Mouse (Mus musculus): ENCODE measurements around the gene Angptl8.
"Not testable (repeated sequence)": the region's sequence is repeated elsewhere in the genome, so short reads cannot be mapped to it uniquely, and the experiment has no call there.

The Angptl8 gene

DNA sequence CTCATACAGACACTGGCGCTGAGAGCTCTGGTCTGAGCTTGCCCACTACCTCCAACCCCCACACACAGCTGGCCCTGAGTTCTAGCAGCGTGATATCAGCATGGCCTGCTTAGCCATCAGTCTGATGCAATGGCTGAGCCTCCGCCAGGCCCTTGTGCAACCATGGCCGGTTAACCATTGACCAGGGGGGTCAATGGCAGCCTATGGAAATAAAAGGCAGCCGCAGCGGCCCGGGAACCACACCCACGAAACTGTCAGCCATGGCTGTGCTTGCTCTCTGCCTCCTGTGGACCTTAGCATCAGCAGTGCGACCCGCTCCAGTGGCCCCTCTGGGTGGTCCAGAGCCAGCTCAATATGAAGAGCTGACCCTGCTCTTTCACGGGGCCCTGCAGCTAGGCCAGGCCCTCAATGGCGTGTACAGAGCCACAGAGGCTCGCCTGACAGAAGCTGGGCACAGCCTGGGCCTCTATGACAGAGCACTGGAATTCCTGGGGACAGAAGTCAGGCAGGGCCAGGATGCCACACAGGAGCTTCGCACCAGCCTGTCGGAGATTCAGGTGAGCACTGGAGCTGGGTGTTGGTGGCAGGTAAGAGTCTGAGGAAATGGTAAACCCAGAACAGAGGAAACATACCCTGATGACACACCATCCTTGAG is at the start of gene Angptl8:
Gene Angptl8 (plus strand): TSS at position 253 of the 655 bp plus-strand sequence.
- DNase-seq (ENCODE audit: low spot score in 2 of 2): peak in 1 of 2 experiments; percentile 66

DNA sequence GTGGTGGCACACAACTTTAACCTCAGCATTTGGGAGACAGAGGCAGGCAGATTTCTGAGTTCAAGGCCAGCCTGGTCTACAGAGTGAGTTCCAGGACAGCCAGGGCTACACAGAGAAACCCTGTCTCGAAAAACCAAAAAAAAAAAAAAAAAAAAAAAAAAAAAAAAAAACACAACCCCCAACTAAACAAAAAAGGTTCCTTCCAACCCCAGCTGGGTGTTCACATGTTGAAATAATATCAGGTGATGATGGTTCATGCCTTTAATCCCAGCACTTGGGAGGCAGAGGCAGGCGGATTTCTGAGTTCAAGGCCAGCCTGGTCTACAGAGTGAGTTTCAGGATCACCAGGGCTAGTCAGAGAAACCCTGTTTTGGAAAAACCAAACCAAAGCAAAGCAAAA is 49.0 kb upstream of the Angptl8 start:
- DNase-seq (ENCODE audit: low spot score in 2 of 2): not testable (repeated sequence)

DNA sequence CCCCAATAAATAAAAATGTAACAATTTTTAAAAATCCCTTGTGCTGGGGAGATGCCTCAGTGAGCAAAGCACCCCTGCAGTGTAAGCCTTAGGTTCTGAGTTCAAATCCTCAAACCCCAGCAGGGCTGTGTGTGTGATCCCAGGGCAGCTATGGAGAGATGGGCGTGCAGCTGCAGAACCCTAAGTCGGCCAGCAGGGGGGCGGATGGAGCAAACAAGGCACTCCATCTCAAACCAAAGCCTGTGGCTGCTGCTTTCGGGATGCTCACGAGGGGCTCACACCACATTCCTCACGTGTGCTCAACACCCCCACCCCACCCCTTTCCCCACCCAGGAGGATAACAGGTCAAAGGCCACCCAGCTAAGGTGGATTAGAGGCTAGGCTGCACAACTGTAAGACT is 48.4 kb upstream of the Angptl8 start:
- peak in 1 of 2 experiments; percentile 66 for DNase-seq (ENCODE audit: low spot score in 2 of 2)

DNA sequence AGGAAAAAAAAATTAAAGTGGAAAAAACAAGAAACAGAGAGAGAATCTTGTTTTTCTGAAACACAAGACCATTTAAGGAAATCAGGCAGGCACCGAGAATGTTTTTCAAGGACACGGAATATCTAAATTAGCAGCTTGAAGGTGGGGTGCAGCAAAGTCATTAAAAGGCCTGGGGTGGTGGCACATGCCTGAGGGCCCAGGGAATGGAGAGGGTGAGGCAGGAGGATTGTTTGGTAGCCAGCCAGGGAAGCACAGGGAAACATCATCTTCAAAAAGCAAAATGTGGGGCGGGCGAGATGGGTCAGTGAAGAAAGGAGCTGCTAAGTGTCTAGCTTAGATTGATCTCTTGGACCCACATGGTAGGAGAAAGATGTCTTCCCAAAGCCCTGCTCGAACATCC is 47.7 kb upstream of the Angptl8 start:
- DNase-seq (ENCODE audit: low spot score in 2 of 2): no peak

DNA sequence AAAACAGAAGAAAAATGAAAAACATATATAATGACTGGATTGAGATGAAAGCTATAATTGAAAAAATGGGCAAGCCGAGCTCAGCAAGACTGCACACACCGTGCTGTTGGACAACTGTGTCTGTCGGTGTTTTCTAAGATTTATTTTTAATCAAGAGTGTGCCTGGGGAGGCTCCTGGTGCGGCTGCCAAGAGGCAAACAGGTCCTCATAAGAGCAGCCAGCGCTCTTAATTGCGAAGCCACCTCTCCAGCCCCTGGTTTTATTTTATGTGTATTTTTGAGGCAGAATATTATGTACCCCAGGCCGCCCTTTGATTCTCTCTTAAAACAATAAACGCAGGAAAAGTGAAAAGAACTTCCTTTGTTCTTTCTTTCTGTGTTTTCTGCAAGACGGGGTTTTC is 47.1 kb upstream of the Angptl8 start:
- DNase-seq (ENCODE audit: low spot score in 2 of 2): no peak

DNA sequence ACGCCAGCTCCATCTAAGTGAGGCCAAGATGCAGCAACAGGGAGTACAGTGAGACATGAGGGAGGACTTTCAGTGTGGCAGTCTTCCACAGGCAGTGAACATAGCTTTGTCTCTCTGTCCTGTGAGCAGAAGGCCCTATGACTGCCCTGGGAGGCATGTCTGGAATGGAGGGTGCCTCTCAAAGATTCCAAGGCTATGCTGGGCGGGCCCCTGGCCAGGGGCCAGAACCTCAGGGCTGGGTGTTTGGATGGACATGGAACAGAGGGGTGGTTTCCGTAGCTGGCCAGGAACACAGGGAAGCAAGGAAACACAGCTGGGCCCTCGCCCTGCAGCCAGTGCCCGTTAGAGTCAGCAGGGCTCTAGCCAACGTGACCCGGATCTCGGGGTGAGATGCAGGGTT is 43.4 kb upstream of the Angptl8 start:
- peak in 1 of 2 experiments; percentile 57 for DNase-seq (ENCODE audit: low spot score in 2 of 2)

DNA sequence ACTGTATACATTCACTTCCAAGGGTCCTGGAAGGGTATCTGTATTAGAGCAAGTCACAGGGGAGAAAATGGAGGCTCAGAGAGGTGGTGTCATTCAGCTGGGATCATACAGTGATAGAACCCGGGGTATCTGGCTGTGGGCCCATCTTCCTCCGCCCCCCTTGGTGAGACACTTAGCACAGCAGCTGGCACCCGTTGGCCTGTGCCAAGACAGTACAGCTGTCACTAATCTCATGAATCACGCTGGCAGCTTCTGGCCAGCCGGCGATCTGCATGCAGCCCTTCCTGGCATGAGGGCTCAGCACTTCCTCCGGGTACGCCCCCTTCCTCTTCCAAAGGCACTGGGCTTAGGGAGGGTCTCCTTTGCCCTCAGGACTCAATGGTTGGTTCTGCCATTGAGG is 42.7 kb upstream of the Angptl8 start:
- DNase-seq (ENCODE audit: low spot score in 2 of 2): no peak

DNA sequence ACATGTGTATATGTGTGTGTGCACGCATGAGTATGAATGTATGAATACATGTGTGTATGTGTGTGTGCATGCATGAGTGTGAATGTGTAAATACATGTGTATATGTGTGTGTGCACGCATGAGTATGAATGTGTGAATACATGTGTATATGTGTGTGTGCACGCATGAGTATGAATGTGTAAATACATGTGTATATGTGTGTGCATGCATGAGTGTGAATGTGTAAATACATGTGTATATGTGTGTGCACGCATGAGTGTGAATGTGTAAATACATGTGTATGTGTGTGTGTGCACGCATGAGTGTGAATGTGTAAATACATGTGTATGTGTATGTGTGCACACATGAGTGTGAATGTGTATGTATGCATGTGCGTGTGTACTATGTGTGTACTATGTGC is 41.8 kb upstream of the Angptl8 start:
- DNase-seq (ENCODE audit: low spot score in 2 of 2): not testable (repeated sequence)

DNA sequence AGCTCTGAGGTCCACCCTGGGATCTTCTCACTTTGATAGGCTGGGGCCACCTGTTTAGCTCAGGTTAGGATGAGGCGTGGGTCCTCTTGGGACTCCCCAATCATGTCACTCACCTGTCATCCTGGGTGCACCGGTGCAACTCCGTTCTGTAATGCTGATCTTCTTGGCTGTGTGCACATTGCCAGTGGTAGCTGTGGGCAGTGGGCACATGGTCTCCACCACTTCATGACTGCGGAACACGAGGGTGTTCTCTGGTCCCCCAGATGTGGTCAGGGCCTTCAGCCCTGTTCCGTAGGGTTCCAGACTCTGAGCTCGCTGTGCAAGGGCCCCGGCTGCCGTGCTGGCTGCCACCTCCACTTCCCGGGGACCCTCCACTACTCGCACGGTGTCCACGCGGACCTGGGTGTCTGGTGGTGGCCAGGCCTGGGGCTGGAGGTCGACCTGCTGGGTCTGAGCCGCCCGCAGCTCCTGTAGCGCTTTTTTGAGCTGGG is 40.9 kb upstream of the Angptl8 start:
- DNase-seq (ENCODE audit: low spot score in 2 of 2): no peak

DNA sequence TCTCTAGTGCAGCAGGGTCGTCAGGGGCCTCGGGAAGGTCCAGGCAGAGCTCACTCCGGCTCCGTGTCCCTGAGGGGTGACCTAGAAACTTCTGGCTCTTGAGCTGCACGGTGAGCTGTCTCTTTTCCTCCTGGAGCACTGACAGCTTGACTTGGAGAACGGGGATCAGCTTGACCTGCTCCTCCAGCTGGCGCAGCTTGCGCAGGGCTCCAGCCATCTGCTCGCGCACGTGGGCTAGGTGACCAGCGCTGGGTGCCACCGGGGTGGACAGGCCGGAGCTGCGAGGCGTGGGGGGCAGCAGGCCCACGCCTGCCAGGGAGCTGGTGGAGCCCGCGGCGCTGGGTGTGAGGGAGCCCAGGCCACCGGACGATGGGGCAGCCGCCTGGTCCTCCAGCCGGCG is 40.4 kb upstream of the Angptl8 start:
- DNase-seq (ENCODE audit: low spot score in 2 of 2): no peak

DNA sequence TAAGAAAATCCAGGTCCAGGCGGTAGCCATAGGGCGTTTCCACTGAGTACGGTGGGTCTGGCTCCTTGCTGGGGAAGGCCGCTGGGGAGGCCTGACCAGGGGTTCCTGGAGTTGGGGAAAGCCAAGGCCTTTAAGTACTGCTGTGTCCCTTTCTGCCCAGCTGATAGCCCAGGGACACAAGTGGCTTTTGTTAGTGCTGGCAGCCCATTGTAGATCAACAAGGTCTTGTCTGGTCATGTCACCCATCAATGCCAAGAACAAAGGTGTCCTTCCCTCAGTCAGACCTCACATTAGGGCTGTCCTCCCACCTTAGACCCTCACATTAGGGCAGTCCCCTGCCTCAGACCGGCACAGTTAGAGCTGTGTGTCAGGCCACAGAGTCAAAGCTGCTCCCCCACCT is 39.7 kb upstream of the Angptl8 start:
- no peak for DNase-seq (ENCODE audit: low spot score in 2 of 2)

DNA sequence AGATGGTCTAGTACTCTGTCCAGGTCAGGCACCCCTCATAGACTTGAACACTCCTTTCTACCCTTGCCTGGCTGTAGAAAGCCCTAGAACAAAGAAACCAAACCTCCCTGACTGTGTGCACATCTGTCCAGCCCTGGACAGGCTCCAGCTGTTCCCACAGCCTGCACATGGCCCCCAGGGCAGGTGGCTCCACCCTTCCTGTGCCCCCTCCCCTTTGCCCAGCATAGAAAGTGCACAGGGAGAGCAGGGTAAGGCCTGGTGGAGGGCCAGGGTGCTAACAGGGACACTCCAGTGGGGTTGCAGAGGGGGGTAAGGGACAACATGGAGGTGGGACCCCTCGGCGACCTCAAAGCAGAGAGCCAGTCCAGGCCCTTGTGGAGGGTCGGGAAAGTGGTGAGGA is 39.1 kb upstream of the Angptl8 start:
- DNase-seq (ENCODE audit: low spot score in 2 of 2): no peak

DNA sequence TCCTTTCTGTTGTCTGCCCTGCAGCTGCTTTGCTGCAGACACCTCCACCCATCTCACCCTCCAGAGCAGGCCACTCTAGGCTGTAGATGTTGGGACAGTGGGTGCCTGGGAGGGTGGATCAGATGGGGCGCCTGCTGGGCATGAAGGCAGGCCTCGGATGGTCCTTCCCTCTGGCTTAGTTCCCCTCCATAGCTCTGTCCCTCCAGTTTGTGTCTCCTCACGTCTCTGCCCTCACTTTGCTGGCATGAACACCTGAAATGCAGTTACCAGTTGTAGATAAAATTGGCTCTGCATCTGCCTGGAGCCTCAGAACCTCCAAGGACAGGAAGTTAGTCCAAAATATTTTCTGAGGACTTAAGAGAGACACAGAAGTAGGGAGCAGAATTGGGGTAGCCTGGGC is 38.4 kb upstream of the Angptl8 start:
- no peak for DNase-seq (ENCODE audit: low spot score in 2 of 2)

DNA sequence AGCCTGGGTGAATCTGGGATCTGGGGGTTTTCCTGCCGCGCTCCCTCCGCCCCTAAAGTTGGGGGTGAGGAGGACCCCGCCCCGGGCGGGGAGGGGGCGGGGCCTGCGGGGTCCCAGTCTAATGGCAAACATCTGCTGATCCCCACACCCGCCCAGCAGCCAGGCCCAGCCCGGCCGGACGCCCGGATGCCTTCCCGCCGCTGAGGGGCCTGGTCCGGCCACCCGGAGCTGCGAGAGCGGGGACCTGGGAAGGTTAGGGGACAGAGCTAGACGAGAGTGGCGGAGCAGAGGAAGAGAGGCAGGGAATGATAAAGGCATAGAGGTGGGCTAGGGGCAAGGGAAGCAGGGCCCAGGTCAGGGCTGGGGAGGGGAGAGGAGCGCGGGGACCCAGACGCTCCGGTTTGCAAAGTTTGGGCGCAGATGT is 37.4 kb upstream of the Angptl8 start:
- peak; percentile 55 to 57 for DNase-seq (ENCODE audit: low spot score in 2 of 2)

DNA sequence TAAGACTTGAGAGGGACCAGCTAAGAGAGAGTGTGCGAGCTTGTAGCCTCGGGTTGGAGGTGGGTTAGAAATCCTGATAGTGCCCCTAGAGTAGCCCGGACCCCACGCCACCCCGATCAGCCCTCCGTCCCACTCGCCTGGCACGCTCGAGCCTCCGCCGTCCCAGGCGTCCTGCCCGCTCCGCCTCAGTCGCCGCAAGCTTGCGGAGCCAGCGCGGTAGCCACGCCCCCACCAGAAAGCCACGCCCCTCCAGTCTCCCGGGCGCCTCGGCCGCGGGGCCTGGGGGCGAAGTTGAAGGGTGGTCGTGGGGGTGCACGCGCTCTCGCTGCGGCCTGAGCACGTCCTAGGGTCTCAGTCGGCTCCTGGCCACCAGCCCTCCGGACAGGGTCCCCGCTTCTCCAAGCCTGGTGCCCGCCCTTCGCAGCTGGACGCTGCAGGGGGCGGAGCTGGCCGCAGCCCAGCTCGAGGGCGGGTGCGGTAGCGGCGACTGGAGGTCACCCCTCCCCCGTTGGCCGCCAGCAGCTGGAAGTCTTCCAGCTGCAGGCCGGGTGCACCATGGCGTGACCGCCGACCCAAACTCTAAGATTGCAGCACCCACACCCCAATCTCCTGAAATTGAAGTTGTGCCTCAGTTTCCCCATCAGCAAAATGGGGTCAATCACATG is 36.8 kb upstream of the Angptl8 start, which contains the start of gene Kank2:
Gene Kank2 (minus strand): TSS at position 400 of the 665 bp plus-strand sequence.
- peak; percentile 82 to 96 for DNase-seq (ENCODE audit: low spot score in 2 of 2)

DNA sequence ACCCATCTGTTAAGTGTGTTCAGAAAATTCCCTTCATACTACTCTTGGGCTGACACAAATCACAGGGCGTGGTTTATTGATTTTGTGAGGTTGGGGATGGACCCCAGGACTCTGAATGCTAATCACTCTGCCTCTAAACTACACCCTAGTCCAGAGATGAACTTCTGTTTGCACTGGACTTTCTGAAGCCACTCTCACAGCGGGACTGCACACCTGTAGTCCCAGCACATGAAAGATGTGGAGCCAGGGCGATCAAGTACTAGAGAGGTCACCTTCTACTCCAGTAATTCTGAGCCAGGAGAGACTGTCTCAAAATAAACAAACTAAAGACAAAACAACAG is 36.3 kb upstream of the Angptl8 start:
- no peak for DNase-seq (ENCODE audit: low spot score in 2 of 2)

DNA sequence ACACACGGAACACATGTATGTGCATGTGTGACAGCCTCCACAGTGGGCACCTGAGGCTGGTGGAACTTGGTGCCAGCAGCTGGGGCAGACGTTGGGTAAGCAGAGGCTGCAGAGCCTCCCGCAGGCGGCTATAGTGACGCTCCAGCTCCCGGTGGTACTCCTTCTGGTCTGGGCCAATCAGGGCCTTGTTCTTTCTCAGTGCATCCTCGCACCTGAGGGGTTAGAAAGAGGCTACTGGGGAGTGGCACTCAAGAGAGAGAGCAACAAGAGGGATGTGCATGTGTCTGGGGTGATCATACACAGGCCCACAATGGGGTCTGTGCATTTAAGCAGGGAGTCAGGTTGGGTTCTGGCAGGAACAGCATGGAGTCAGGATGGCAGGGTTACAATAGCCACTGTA is 34.2 kb upstream of the Angptl8 start:
- DNase-seq (ENCODE audit: low spot score in 2 of 2): no peak

DNA sequence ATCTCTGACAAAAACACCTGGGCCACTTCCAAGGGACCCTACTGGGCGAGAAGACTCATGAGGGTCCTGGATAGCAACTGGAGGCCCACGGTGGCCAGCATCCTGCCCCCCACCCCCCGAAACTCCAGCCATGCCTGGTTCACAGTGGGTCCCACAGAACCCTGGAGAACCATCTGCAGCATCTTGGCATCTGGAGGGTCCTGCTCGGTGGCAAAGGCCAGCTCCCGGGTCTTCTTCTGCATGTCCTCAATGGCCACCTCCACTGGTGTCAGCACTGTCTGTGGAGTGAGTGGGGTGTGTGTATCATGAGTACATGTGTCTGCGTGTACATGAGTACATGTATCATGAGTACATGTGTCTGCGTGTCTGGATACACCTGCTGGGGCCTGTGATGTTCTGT is 33.7 kb upstream of the Angptl8 start:
- DNase-seq (ENCODE audit: low spot score in 2 of 2): no peak

DNA sequence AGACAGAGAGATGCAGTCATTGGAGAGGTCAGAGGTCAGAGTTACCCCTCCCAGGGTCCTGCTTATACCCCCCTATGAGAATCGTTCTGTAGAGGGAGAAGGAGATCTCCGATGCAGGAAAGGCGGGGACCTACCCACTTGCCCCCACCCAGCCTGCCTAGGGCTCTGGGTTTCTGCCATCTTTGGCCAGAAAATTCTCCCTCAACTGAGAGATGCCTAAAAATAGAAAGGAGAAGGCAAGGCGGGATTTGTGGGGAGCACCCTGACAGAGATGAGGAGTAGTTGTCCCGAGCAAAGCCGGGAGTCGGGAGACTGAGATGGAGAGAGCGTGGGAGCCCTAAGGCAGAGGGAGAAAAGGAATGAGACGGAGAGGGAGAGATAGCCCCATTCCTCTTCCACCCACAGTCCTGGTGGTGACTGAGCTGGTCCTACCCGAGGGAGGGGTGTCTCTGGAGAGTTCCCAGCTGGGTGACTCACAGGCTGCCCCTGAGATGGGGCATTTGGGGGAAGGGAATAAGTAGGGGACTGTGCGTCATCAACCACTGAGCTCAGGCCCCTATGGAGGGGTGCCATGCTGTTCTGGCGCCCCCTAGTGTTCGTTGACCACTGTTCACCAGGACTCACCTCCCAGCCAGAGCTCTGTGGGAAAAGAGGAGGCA is 31.2 kb upstream of the Angptl8 start:
- peak; percentile 61 to 82 for DNase-seq (ENCODE audit: low spot score in 2 of 2)

DNA sequence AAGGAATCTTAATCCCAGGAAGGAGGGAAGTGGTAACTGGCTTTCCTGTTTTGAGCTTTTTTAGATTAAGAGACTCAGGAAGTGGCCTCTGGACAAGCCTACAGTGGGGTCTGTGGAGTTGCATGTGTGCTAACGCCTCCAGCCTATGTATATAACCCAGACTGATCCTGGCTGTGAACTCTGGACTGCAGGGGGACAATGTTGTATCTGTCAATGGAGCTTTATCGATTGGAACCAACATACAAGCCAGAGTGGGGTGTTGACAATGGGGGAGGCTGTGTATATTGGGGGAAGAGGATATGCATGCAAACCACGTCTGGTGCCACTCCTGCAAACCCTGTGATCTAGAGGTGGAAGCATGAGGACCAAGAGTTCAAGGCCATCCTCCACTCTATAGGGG is 28.9 kb upstream of the Angptl8 start:
- no peak for DNase-seq (ENCODE audit: low spot score in 2 of 2)

DNA sequence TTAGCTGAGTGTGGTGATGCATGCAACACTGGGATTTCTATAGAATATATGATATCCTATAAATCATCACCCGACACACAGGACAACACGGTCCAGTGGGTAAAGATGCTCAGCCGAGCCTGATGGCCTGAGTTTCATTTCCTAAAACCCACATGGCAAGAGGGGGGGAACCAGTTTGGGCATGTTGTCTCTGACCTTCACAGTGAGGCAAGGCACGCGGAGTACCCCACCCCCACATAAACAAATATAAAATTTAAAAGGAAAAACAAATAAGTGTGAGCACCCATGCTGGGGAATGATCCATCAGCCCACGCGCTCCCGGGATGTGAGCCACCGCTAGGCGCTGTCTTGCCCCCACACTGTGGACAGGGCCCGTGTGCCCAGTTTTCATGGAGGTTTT is 28.3 kb upstream of the Angptl8 start:
- no peak for DNase-seq (ENCODE audit: low spot score in 2 of 2)

DNA sequence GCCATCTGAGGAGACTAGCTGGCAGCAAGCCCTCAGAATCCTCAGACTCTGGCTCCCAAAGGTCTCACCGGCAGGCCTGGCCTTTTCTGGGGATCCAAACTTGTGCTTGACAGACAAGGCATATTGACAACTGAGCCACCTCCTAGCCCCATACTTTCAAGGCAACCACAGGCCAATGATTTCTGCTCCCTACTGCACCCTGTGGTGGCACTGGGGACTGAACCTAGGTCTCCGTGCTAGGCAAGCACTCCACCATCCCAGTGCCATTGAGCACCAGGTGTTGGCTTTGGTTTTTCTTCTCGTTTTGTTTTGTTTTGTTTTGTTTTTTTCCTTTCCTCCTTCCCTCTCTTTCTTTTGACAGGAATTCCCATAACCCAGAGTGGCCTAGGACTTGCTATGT is 26.7 kb upstream of the Angptl8 start:
- no peak for DNase-seq (ENCODE audit: low spot score in 2 of 2)

DNA sequence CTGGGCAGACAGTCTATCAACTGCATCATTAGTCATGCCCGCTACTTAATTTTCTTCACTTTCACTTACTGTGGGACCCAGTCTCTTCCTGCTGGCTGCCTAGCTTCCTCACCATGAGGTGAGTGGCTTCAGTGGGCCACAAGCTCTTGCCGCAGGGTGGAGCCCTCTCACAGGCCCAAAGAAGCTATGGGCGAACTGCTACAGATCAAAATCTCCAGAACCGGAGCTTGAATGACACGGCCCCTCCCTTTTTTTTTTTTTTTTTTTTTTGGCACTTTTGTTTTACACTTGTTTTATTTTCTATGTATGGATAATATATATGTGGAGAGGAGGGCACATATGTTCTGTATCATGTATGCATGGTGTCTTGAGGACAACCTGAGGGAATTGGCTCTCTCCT is 24.1 kb upstream of the Angptl8 start:
- no peak for DNase-seq (ENCODE audit: low spot score in 2 of 2)
